ENCODE assay signal across 10 mouse cellular contexts in the genomic region with DNA sequence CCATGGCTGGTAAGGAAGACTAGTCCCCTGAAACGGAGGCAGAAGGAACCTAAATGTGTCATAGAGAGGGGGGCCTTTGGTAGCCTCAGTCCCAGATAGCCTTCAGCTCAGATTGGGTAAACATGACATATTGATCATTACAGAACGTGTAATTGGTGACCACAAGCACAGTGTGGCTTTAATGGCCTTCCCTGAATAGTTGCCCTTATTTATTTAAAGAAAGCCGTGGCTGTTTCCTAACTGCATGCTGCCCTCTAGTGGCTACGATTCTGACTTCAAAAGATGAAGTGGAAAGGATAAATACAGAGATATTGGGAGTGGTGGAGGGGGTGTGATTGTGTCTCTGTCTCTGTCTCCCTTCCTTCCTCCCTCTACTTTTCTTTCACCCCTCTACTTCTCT.
DNase-seq lines count a peak whose midpoint lies in the region; ATAC-seq and TF ChIP-seq lines count a peak whose summit lies in the region.
"Had no signal": no experiment of that assay in that cellular context is flagged by ENCODE, and none has a peak within 500 bp of the region (broad histone marks: within the 10 kb centered on the region; RNA-seq: fewer than 3 reads in every experiment).

No protein-coding gene starts in this region.

- TF ChIP-seq CTCF in forebrain, postnatal 0 days (IDR thresholded peaks at IDR 0.05; ENCODE audit: low read depth), result peak; percentile 83

- peaks cover 22% of the 10 kb centered on the region for H3K27me3 ChIP-seq in midbrain, embryonic 12.5 days
- H3K27me3 ChIP-seq in midbrain, embryonic 13.5 days, result peaks cover 20% of the 10 kb centered on the region; the same call in 1 of the 2 replicates
- no peaks in the 10 kb centered on the region for H3K27me3 ChIP-seq in forebrain, postnatal 0 days (ENCODE audit: insufficient read depth, low read length)
- H3K27me3 ChIP-seq: embryonic facial prominence, embryonic 15.5 days had no signal

- H3K4me1 ChIP-seq in midbrain, embryonic 12.5 days, result no peaks in the 10 kb centered on the region
- H3K4me1 ChIP-seq in midbrain, embryonic 13.5 days (replicated peaks), result no peaks in the 10 kb centered on the region
- no peaks in the 10 kb centered on the region for H3K4me1 ChIP-seq in forebrain, postnatal 0 days (ENCODE audit: insufficient read depth)

- peak; percentile 60 for DNase-seq in brain, embryonic 18.5 days (ENCODE audit: low read depth, low spot score)
- peak; percentile 89 for DNase-seq in forebrain, postnatal 0 days
- DNase-seq in hindlimb bud, embryonic 11.5 days (ENCODE audit: extremely low spot score, low read depth, low spot score), result peak; percentile 53
- DNase-seq in left cerebral cortex, adult 18-20 months (ENCODE audit: low spot score in 2 of 2), result peak; percentile 56 to 77
- peak; percentile 80 for DNase-seq in mesoderm, embryonic 11.5 days (ENCODE audit: low read depth, low spot score)
- DNase-seq in thymus, postnatal 4 days, result peak; percentile 56

- H3K27ac ChIP-seq in midbrain, embryonic 12.5 days (replicated peaks), result no peak overlapping the region
- no peak overlapping the region for H3K27ac ChIP-seq in midbrain, embryonic 13.5 days
- H3K27ac ChIP-seq in forebrain, postnatal 0 days (ENCODE audit: low read depth, low read length), result no peak overlapping the region
- H3K27ac ChIP-seq: embryonic facial prominence, embryonic 15.5 days; neural tube, embryonic 13.5 days had no signal

- no peak overlapping the region for H3K9ac ChIP-seq in midbrain, embryonic 12.5 days (replicated peaks)
- no peak overlapping the region for H3K9ac ChIP-seq in midbrain, embryonic 13.5 days (replicated peaks)
- H3K9ac ChIP-seq in forebrain, postnatal 0 days, result no peak overlapping the region
- H3K9ac ChIP-seq: embryonic facial prominence, embryonic 15.5 days; neural tube, embryonic 13.5 days had no signal

- H3K36me3 ChIP-seq in midbrain, embryonic 12.5 days, result no peaks in the 10 kb centered on the region
- no peaks in the 10 kb centered on the region for H3K36me3 ChIP-seq in midbrain, embryonic 13.5 days
- H3K36me3 ChIP-seq in forebrain, postnatal 0 days (ENCODE audit: insufficient read depth), result no peaks in the 10 kb centered on the region
- H3K36me3 ChIP-seq: embryonic facial prominence, embryonic 15.5 days; neural tube, embryonic 13.5 days had no signal

- 20% methylated on average over 4 of the region's 4 CpGs for WGBS in midbrain, embryonic 12.5 days
- WGBS in midbrain, embryonic 13.5 days, result 22% methylated on average over 4 of the region's 4 CpGs
- 20% methylated on average over 4 of the region's 4 CpGs for WGBS in forebrain, postnatal 0 days

- H3K4me3 ChIP-seq in midbrain, embryonic 12.5 days, result no peak overlapping the region
- no peak overlapping the region for H3K4me3 ChIP-seq in midbrain, embryonic 13.5 days (replicated peaks)
- H3K4me3 ChIP-seq in forebrain, postnatal 0 days (ENCODE audit: low read depth, low read length), result no peak overlapping the region
- H3K4me3 ChIP-seq: embryonic facial prominence, embryonic 15.5 days; neural tube, embryonic 13.5 days had no signal

- no peak overlapping the region for H3K4me2 ChIP-seq in midbrain, embryonic 12.5 days (replicated peaks)
- H3K4me2 ChIP-seq in midbrain, embryonic 13.5 days (replicated peaks), result no peak overlapping the region
- H3K4me2 ChIP-seq in forebrain, postnatal 0 days (ENCODE audit: low read depth), result no peak overlapping the region
- H3K4me2 ChIP-seq: embryonic facial prominence, embryonic 15.5 days; neural tube, embryonic 13.5 days had no signal

- H3K9me3 ChIP-seq in midbrain, embryonic 12.5 days, result no peaks in the 10 kb centered on the region
- H3K9me3 ChIP-seq in midbrain, embryonic 13.5 days, result no peaks in the 10 kb centered on the region
- no peaks in the 10 kb centered on the region for H3K9me3 ChIP-seq in forebrain, postnatal 0 days (ENCODE audit: low read length)
- H3K9me3 ChIP-seq: embryonic facial prominence, embryonic 15.5 days; neural tube, embryonic 13.5 days had no signal

- 0 out of 2 replicates have a peak, but pooled peaks have one; percentile 12 for ATAC-seq in midbrain, embryonic 12.5 days (ENCODE audit: low FRiP score, low read depth)
- ATAC-seq in midbrain, embryonic 13.5 days, result no peak
- ATAC-seq in forebrain, postnatal 0 days, result 0 out of 2 replicates have a peak, but pooled peaks have one; percentile 20
